ENCODE assay signal across 9 mouse cellular contexts in the genomic region with DNA sequence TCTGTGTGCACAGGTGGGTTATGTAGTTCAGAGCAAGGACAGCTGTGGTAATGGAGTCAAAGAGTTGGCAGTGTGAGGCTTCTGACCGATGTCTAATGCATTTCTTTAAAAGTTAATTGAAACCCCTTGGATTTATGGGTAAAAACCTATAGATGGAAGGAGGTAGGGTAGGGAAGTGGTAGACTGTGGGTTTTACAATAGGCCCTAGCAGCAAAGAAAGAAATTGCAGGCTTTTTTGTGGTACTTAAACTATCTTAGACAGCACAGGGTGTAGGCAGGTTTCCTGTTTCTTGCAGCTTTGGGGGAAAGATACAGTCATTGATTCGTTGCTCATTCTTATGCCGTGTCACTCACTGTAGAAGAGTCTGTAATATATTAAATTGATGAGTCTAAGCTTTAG. TPM values are rescaled to one million over a fixed set of nuclear protein-coding genes. Genes with fewer than 3 reads are reported as not detected.
DNase-seq lines count a peak whose midpoint lies in the region; ATAC-seq and TF ChIP-seq lines count a peak whose summit lies in the region.
"Had no signal": no experiment of that assay in that cellular context is flagged by ENCODE, and none has a peak within 500 bp of the region (broad histone marks: within the 10 kb centered on the region; RNA-seq: fewer than 3 reads in every experiment).

No protein-coding gene starts in this region.

- no peak overlapping the region for H3K27ac ChIP-seq in kidney, embryonic 14.5 days (ENCODE audit: low read depth, low read length)
- no peak overlapping the region for H3K27ac ChIP-seq in kidney, embryonic 16.5 days (ENCODE audit: low read length)
- no peak overlapping the region for H3K27ac ChIP-seq in hindbrain, embryonic 16.5 days (ENCODE audit: low read depth, low read length)
- no peak overlapping the region for H3K27ac ChIP-seq in midbrain, postnatal 0 days (ENCODE audit: low read depth, low read length)

- no peaks in the 10 kb centered on the region for H3K27me3 ChIP-seq in kidney, embryonic 14.5 days (ENCODE audit: control insufficient read depth, insufficient read depth, low read length)
- no peaks in the 10 kb centered on the region for H3K27me3 ChIP-seq in kidney, embryonic 16.5 days (ENCODE audit: insufficient read depth, low read length)
- no peaks in the 10 kb centered on the region for H3K27me3 ChIP-seq in hindbrain, embryonic 16.5 days (replicated peaks; ENCODE audit: control insufficient read depth, insufficient read depth, low read length)
- no peaks in the 10 kb centered on the region for H3K27me3 ChIP-seq in midbrain, postnatal 0 days (ENCODE audit: insufficient read depth, low read length)

- no peak overlapping the region for H3K9ac ChIP-seq in kidney, embryonic 14.5 days (ENCODE audit: low read depth, low read length)
- no peak overlapping the region for H3K9ac ChIP-seq in kidney, embryonic 16.5 days (replicated peaks; ENCODE audit: low read length)
- no peak overlapping the region for H3K9ac ChIP-seq in hindbrain, embryonic 16.5 days (ENCODE audit: low read depth, low read length)
- H3K9ac ChIP-seq in midbrain, postnatal 0 days (replicated peaks; ENCODE audit: low read length, poor library complexity, severe bottlenecking), result no peak overlapping the region

- H3K36me3 ChIP-seq in kidney, embryonic 14.5 days (ENCODE audit: control insufficient read depth, insufficient read depth, low read length), result no peaks in the 10 kb centered on the region
- H3K36me3 ChIP-seq in kidney, embryonic 16.5 days (ENCODE audit: insufficient read depth, low read length), result no peaks in the 10 kb centered on the region
- H3K36me3 ChIP-seq in hindbrain, embryonic 16.5 days (ENCODE audit: control insufficient read depth, insufficient read depth, low read length), result no peaks in the 10 kb centered on the region
- H3K36me3 ChIP-seq in midbrain, postnatal 0 days (ENCODE audit: insufficient read depth, low read length), result 0 out of 2 replicates have a peak, but pooled peaks cover 2% of the 10 kb centered on the region

- ATAC-seq in kidney, embryonic 14.5 days (ENCODE audit: low FRiP score, low TSS enrichment), result no peak
- ATAC-seq in kidney, embryonic 16.5 days (ENCODE audit: low FRiP score, low TSS enrichment), result no peak
- no peak for ATAC-seq in hindbrain, embryonic 16.5 days
- no peak for ATAC-seq in midbrain, postnatal 0 days (ENCODE audit: low FRiP score)
- ATAC-seq in frontal cortex, adult (ENCODE audit: low TSS enrichment), result no peak

- 83% methylated on average over 3 of the region's 3 CpGs for WGBS in kidney, embryonic 14.5 days
- 69% methylated on average over 3 of the region's 3 CpGs for WGBS in kidney, embryonic 16.5 days
- 82% methylated on average over 3 of the region's 3 CpGs for WGBS in hindbrain, embryonic 16.5 days
- WGBS in midbrain, postnatal 0 days, result 87% methylated on average over 3 of the region's 3 CpGs

- no peaks in the 10 kb centered on the region for H3K9me3 ChIP-seq in kidney, embryonic 14.5 days (ENCODE audit: control insufficient read depth, low read length)
- no peaks in the 10 kb centered on the region for H3K9me3 ChIP-seq in kidney, embryonic 16.5 days (ENCODE audit: low read length)
- no peaks in the 10 kb centered on the region for H3K9me3 ChIP-seq in hindbrain, embryonic 16.5 days (ENCODE audit: control insufficient read depth, low read length)
- H3K9me3 ChIP-seq in midbrain, postnatal 0 days (ENCODE audit: low read length), result no peaks in the 10 kb centered on the region

- no peak for TF ChIP-seq CTCF in midbrain, postnatal 0 days (IDR thresholded peaks at IDR 0.05)

- no peak overlapping the region for H3K4me3 ChIP-seq in kidney, embryonic 14.5 days (ENCODE audit: low read length)
- no peak overlapping the region for H3K4me3 ChIP-seq in kidney, embryonic 16.5 days (ENCODE audit: low read length)
- no peak overlapping the region for H3K4me3 ChIP-seq in hindbrain, embryonic 16.5 days (ENCODE audit: low read length)
- no peak overlapping the region for H3K4me3 ChIP-seq in midbrain, postnatal 0 days (ENCODE audit: low read depth, low read length)

- H3K4me1 ChIP-seq in kidney, embryonic 14.5 days (ENCODE audit: control insufficient read depth, insufficient read depth, low read length), result peaks cover 13% of the 10 kb centered on the region
- H3K4me1 ChIP-seq in kidney, embryonic 16.5 days (ENCODE audit: insufficient read depth, low read length), result peaks cover 33% of the 10 kb centered on the region
- H3K4me1 ChIP-seq in hindbrain, embryonic 16.5 days (ENCODE audit: control insufficient read depth, insufficient read depth, low read depth, low read length), result peaks cover 27% of the 10 kb centered on the region
- H3K4me1 ChIP-seq in midbrain, postnatal 0 days (ENCODE audit: insufficient read depth, low read length), result peaks cover 3% of the 10 kb centered on the region; the same call in 1 of the 2 replicates

- DNase-seq in MEL-GATA-1-ER (ENCODE audit: extremely low read depth, low read depth), result peak; percentile 82
- DNase-seq in midbrain, postnatal 0 days (ENCODE audit: low spot score), result no peak
- no peak for DNase-seq in adrenal gland, adult (ENCODE audit: inconsistent age in 2 of 2, low spot score in 1 of 2)
- DNase-seq in cerebellum, adult 9-10 months, result no peak
- DNase-seq: heart, postnatal 10 days had no signal

- H3K4me2 ChIP-seq in kidney, embryonic 14.5 days (replicated peaks; ENCODE audit: low read depth, low read length), result 0 out of 2 replicates have a peak overlapping the region, but pooled peaks have one; percentile 6
- H3K4me2 ChIP-seq in kidney, embryonic 16.5 days (replicated peaks; ENCODE audit: low read depth, low read length), result no peak overlapping the region
- H3K4me2 ChIP-seq in hindbrain, embryonic 16.5 days (ENCODE audit: low read length), result peak overlapping the region; percentile 5
- peak overlapping the region; percentile 61 for H3K4me2 ChIP-seq in midbrain, postnatal 0 days (ENCODE audit: low read depth, low read length, poor library complexity, severe bottlenecking)

RNA-seq across cellular contexts. Expression of a gene that starts 2.4 kb away (rescaled TPM):
- polyA plus RNA-seq in kidney, embryonic 14.5 days (2014; fragmentation: Nextera tagmentation; extraction: Ambion mirVana), result 8.0 and 10.4 TPM in 2 replicates
- polyA plus RNA-seq in kidney, embryonic 16.5 days (2015; fragmentation: Nextera tagmentation; extraction: Ambion mirVana), result 7.2 and 7.9 TPM in 2 replicates
- 28.8 and 29.3 TPM in 2 replicates for polyA plus RNA-seq in hindbrain, embryonic 16.5 days (2015; fragmentation: Nextera tagmentation; extraction: Ambion mirVana)
- total RNA-seq in midbrain, postnatal 0 days (2014; rRNA removed), result 50.0 and 51.7 TPM in 2 replicates
- polyA plus RNA-seq in midbrain, postnatal 0 days (2015; fragmentation: Nextera tagmentation; extraction: Ambion mirVana), result 36.1 and 36.7 TPM in 2 replicates
